Mouse (Mus musculus) liver, adult 2 months (tissue): ENCODE measurements around the gene Fem1a.

Experiments
- CTCF ChIP-seq: fragments of 200-500 bp; IDR thresholded peaks from 2 replicates; pipeline ENCODE4 v1.5.1; 2011; ENCODE audit warnings: low read depth, low read length, control low read depth
- POLR2A ChIP-seq: fragments of 200-500 bp; IDR thresholded peaks from 2 replicates; pipeline ENCODE4 v1.6.1; 2011; ENCODE audit warnings: low read length, control low read depth; ENCODE audit not compliant: insufficient read depth; ENCODE audit errors: extremely low read depth

GRCm38 (mm10) chr17:56303847-56304586 is 47.4 kb downstream of the Fem1a start:
- no peak for TF ChIP-seq CTCF
- no peak for TF ChIP-seq POLR2A
